Mouse (Mus musculus) megakaryocyte progenitor cell, adult 5-6 weeks (primary cell): ENCODE data around the gene Shbg. TPM values are rescaled to one million over a fixed set of nuclear protein-coding genes. Genes with fewer than 3 reads are reported as not detected.
A peak's percentile ranks its signal among the peaks of the same experiment; 100 is the strongest.

Experiments
- ATAC-seq: replicated peaks from 2 replicates; pipeline ENCODE4 v1.8.0; 2016; ENCODE audit warnings: mild to moderate bottlenecking, moderate TSS enrichment, inconsistent platforms; ENCODE audit not compliant: poor library complexity
- total RNA-seq, 2 experiments: library from RNA; stranded (forward) in 1 of 2; stranded (reverse) in 1 of 2; fragments of 157-497, 149-512 nt in 1 of 2; fragments of 200-1000 nt in 1 of 2; gene quantifications; 2 replicates each; pipeline versions ENCODE4 v1.2.3 to v1.2.4; 2015 to 2017

Gene Shbg
- total RNA-seq, 2 experiments from 2014 or later, result not detected

- no peak for ATAC-seq
Observed at GRCm38 (mm10) chr11:69576307-69576706, 41.4 kb downstream of the Shbg start.

GRCm38 (mm10) chr11:69575220-69575619 lies 42.5 kb downstream of the Shbg start:
- peak; percentile 37 for ATAC-seq

- ATAC-seq, result no peak
Observed at GRCm38 (mm10) chr11:69565131-69565530, 52.6 kb downstream of the Shbg start.

Other genes with a start within 250 kb of the Shbg start
Only the 30 nearest of the 33 such genes appear.
- 114 and 125 TPM in 2 replicates for gene Naa38, start 222.4 kb downstream of the Shbg start, total RNA-seq (2015)
- gene Naa38, start 222.4 kb downstream of the Shbg start, total RNA-seq (2017), result 146 and 205 TPM in 2 replicates
- 15.4 and 16.6 TPM in 2 replicates for gene Cyb5d1, start 222.3 kb downstream of the Shbg start, total RNA-seq (2015)
- gene Cyb5d1, start 222.3 kb downstream of the Shbg start, total RNA-seq (2017), result 34.2 and 50.3 TPM in 2 replicates
- gene Tmem88, start 219.7 kb downstream of the Shbg start, total RNA-seq (2015), result 0.07 and 0.42 TPM in 2 replicates
- gene Tmem88, start 219.7 kb downstream of the Shbg start, total RNA-seq (2017), result 0.12 TPM in 1 of 2 replicates, not detected in the other
- 10.4 and 11.7 TPM in 2 replicates for gene Kdm6b, start 204.2 kb downstream of the Shbg start, total RNA-seq (2015)
- 1.8 and 2.9 TPM in 2 replicates for gene Kdm6b, start 204.2 kb downstream of the Shbg start, total RNA-seq (2017)
- 0.07 TPM in 1 of 2 replicates, not detected in the other for gene Dnah2, start 68.8 kb downstream of the Shbg start, total RNA-seq (2015)
- gene Dnah2, start 68.8 kb downstream of the Shbg start, total RNA-seq (2017), result under 0.01 TPM in 1 of 2 replicates, not detected in the other
- gene Efnb3, start 57.7 kb downstream of the Shbg start, total RNA-seq (2015), result 0.15 TPM in 1 of 2 replicates, not detected in the other
- 0.24 and 0.33 TPM in 2 replicates for gene Efnb3, start 57.7 kb downstream of the Shbg start, total RNA-seq (2017)
- gene Wrap53, start 37.6 kb downstream of the Shbg start, total RNA-seq (2015), result 16.2 and 18.3 TPM in 2 replicates
- gene Wrap53, start 37.6 kb downstream of the Shbg start, total RNA-seq (2017), result 6.2 and 6.9 TPM in 2 replicates
- 124 and 173 TPM in 2 replicates for gene Trp53, start 37.5 kb downstream of the Shbg start, total RNA-seq (2015)
- 65.1 and 65.6 TPM in 2 replicates for gene Trp53, start 37.5 kb downstream of the Shbg start, total RNA-seq (2017)
- gene Atp1b2, start 12.0 kb downstream of the Shbg start, total RNA-seq (2015), result 19.6 and 44.5 TPM in 2 replicates
- gene Atp1b2, start 12.0 kb downstream of the Shbg start, total RNA-seq (2017), result 2.0 and 4.0 TPM in 2 replicates
- not detected in 2 replicates for gene Sat2, start 4.1 kb upstream of the Shbg start, total RNA-seq (2015)
- 0.37 and 1.5 TPM in 2 replicates for gene Sat2, start 4.1 kb upstream of the Shbg start, total RNA-seq (2017)
- 27.3 and 43.5 TPM in 2 replicates for gene Fxr2, start 15.1 kb upstream of the Shbg start, total RNA-seq (2015)
- 35.5 and 41.5 TPM in 2 replicates for gene Fxr2, start 15.1 kb upstream of the Shbg start, total RNA-seq (2017)
- gene Sox15, start 37.4 kb upstream of the Shbg start, total RNA-seq (2015), result not detected in 2 replicates
- 0.95 TPM in 1 of 2 replicates, not detected in the other for gene Sox15, start 37.4 kb upstream of the Shbg start, total RNA-seq (2017)
- gene Mpdu1, start 44.7 kb upstream of the Shbg start, total RNA-seq (2015), result 28.6 and 37.5 TPM in 2 replicates
- gene Mpdu1, start 44.7 kb upstream of the Shbg start, total RNA-seq (2017), result 55.0 and 55.5 TPM in 2 replicates
- 33.1 and 39.3 TPM in 2 replicates for gene Cd68, start 48.2 kb upstream of the Shbg start, total RNA-seq (2015)
- 15.5 and 25.0 TPM in 2 replicates for gene Cd68, start 48.2 kb upstream of the Shbg start, total RNA-seq (2017)
- gene Eif4a1, start 54.5 kb upstream of the Shbg start, total RNA-seq (2015), result 1,029 and 1,055 TPM in 2 replicates
- 1,055 and 1,141 TPM in 2 replicates for gene Eif4a1, start 54.5 kb upstream of the Shbg start, total RNA-seq (2017)
- gene Senp3, start 64.2 kb upstream of the Shbg start, total RNA-seq (2015), result 140 and 145 TPM in 2 replicates
- 108 and 123 TPM in 2 replicates for gene Senp3, start 64.2 kb upstream of the Shbg start, total RNA-seq (2017)
- 28.5 and 31.9 TPM in 2 replicates for gene Tnfsf13, start 67.9 kb upstream of the Shbg start, total RNA-seq (2015)
- gene Tnfsf13, start 67.9 kb upstream of the Shbg start, total RNA-seq (2017), result 49.4 and 53.7 TPM in 2 replicates
- 0.88 and 2.0 TPM in 2 replicates for gene Tnfsf12, start 77.9 kb upstream of the Shbg start, total RNA-seq (2015)
- 0.75 and 1.0 TPM in 2 replicates for gene Tnfsf12, start 77.9 kb upstream of the Shbg start, total RNA-seq (2017)
- 7.5 and 9.4 TPM in 2 replicates for gene Tnfsfm13, start 78.2 kb upstream of the Shbg start, total RNA-seq (2015)
- gene Tnfsfm13, start 78.2 kb upstream of the Shbg start, total RNA-seq (2017), result 6.1 and 7.9 TPM in 2 replicates
- 140 and 147 TPM in 2 replicates for gene Polr2a, start 140.7 kb upstream of the Shbg start, total RNA-seq (2015)
- gene Polr2a, start 140.7 kb upstream of the Shbg start, total RNA-seq (2017), result 21.0 and 34.4 TPM in 2 replicates
- gene Slc35g3, start 144.1 kb upstream of the Shbg start, total RNA-seq (2015), result not detected in 2 replicates
- not detected in 2 replicates for gene Slc35g3, start 144.1 kb upstream of the Shbg start, total RNA-seq (2017)
- gene Zbtb4, start 148.0 kb upstream of the Shbg start, total RNA-seq (2015), result 1.3 and 1.5 TPM in 2 replicates
- gene Zbtb4, start 148.0 kb upstream of the Shbg start, total RNA-seq (2017), result 0.51 and 0.54 TPM in 2 replicates
- gene Chrnb1, start 178.0 kb upstream of the Shbg start, total RNA-seq (2015), result 0.24 and 1.6 TPM in 2 replicates
- gene Chrnb1, start 178.0 kb upstream of the Shbg start, total RNA-seq (2017), result 0.04 and 0.44 TPM in 2 replicates
- gene Fgf11, start 184.0 kb upstream of the Shbg start, total RNA-seq (2015), result 0.22 and 0.52 TPM in 2 replicates
- gene Fgf11, start 184.0 kb upstream of the Shbg start, total RNA-seq (2017), result 0.21 and 0.41 TPM in 2 replicates
- gene Tmem102, start 187.7 kb upstream of the Shbg start, total RNA-seq (2015), result not detected in 2 replicates
- not detected in 2 replicates for gene Tmem102, start 187.7 kb upstream of the Shbg start, total RNA-seq (2017)
- gene Gm39566, start 197.4 kb upstream of the Shbg start, total RNA-seq (2015), result not detected in 2 replicates
- gene Gm39566, start 197.4 kb upstream of the Shbg start, total RNA-seq (2017), result not detected in 2 replicates
- not detected in 2 replicates for gene Spem2, start 200.6 kb upstream of the Shbg start, total RNA-seq (2015)
- not detected in 2 replicates for gene Spem2, start 200.6 kb upstream of the Shbg start, total RNA-seq (2017)
- not detected in 2 replicates for gene Spem1, start 204.3 kb upstream of the Shbg start, total RNA-seq (2015)
- gene Spem1, start 204.3 kb upstream of the Shbg start, total RNA-seq (2017), result 0.79 TPM in 1 of 2 replicates, not detected in the other
- gene Nlgn2, start 219.9 kb upstream of the Shbg start, total RNA-seq (2015), result 8.4 and 10.8 TPM in 2 replicates
- 3.5 and 6.2 TPM in 2 replicates for gene Nlgn2, start 219.9 kb upstream of the Shbg start, total RNA-seq (2017)
- 240 and 307 TPM in 2 replicates for gene Tmem256, start 220.6 kb upstream of the Shbg start, total RNA-seq (2015)
- 174 and 238 TPM in 2 replicates for gene Tmem256, start 220.6 kb upstream of the Shbg start, total RNA-seq (2017)